Mouse (Mus musculus) thymus, adult 2 months (tissue): Measurements from ENCODE around the gene Col4a2. TPM values are rescaled to one million over a fixed set of nuclear protein-coding genes. Genes with fewer than 3 reads are reported as not detected.

Experiments used
- DNase-seq: peaks from one replicate; pipeline ENCODE4 v3.0.0; 2021
- H3K27ac ChIP-seq: fragments of 200-500 bp; 2 replicates; pipeline ENCODE4 v1.5.1; 2012; ENCODE audit warnings: low read length, control low read depth; ENCODE audit not compliant: control insufficient read depth, insufficient read depth
- H3K27me3 ChIP-seq: fragments of 200-500 bp; 2 replicates; pipeline ENCODE4 v1.6.1; 2012; ENCODE audit warnings: mild to moderate bottlenecking, low read length, moderate library complexity, mixed read lengths; ENCODE audit not compliant: control insufficient read depth, insufficient read depth
- H3K36me3 ChIP-seq: fragments of 200-500 bp; 2 replicates; pipeline ENCODE4 v1.6.1; 2012; ENCODE audit warnings: mild to moderate bottlenecking, low read length, moderate library complexity; ENCODE audit not compliant: control insufficient read depth, insufficient read depth
- H3K4me1 ChIP-seq: fragments of 200-500 bp; replicated peaks from 2 replicates; pipeline ENCODE4 v1.6.1; 2012; ENCODE audit warnings: low read length; ENCODE audit not compliant: control insufficient read depth, insufficient read depth
- H3K4me3 ChIP-seq: fragments of 200-500 bp; 2 replicates; pipeline ENCODE4 v1.5.1; 2012; ENCODE audit warnings: mild to moderate bottlenecking, low read length, control low read depth, moderate library complexity; ENCODE audit not compliant: control insufficient read depth, insufficient read depth
- CTCF ChIP-seq: fragments of 200-500 bp; IDR thresholded peaks from 2 replicates; pipeline ENCODE4 v1.5.1; 2012; ENCODE audit warnings: mild to moderate bottlenecking, control low read depth, low read length, moderate library complexity, borderline replicate concordance; ENCODE audit not compliant: control insufficient read depth, poor library complexity, insufficient read depth; ENCODE audit errors: extremely low read depth
- POLR2A ChIP-seq: fragments of 200-500 bp; IDR thresholded peaks from 2 replicates; pipeline ENCODE4 v1.6.1; 2012; ENCODE audit warnings: mild to moderate bottlenecking, low read length, control low read depth, moderate library complexity; ENCODE audit not compliant: control insufficient read depth, poor library complexity, insufficient read depth; ENCODE audit errors: extremely low read depth
- WGBS: fragments of 180-500 bp; shearing (Covaris S2); methylation state at CpG from one replicate; pipeline ENCODE4 v1.1.7; 2018; 5-methylcytosine and 5-hydroxymethylcytosine counted together
- polyA plus RNA-seq: library from polyadenylated mRNA; depleted of rRNA; stranded (reverse); fragments of >200 nt; gene quantifications from 2 replicates; pipeline ENCODE4 v1.2.3, GENCODE M21; 2012

The Col4a2 gene
- polyA plus RNA-seq, 1 experiment = 25.7 TPM

GRCm38 (mm10) chr8:11340310-11341110, 27.9 kb downstream of the Col4a2 start:
- TF ChIP-seq POLR2A (no peak), CTCF (no peak)
- 36% methylated on average over 12 of the region's 12 CpGs for WGBS
- Histone ChIP-seq H3K27me3 (no peaks in the 10 kb centered on the region), H3K4me3 (no peak overlapping the region), H3K4me1 (no peaks in the 10 kb centered on the region), H3K27ac (no peak overlapping the region), H3K36me3 (no peaks in the 10 kb centered on the region)
- no peak for DNase-seq

DNA sequence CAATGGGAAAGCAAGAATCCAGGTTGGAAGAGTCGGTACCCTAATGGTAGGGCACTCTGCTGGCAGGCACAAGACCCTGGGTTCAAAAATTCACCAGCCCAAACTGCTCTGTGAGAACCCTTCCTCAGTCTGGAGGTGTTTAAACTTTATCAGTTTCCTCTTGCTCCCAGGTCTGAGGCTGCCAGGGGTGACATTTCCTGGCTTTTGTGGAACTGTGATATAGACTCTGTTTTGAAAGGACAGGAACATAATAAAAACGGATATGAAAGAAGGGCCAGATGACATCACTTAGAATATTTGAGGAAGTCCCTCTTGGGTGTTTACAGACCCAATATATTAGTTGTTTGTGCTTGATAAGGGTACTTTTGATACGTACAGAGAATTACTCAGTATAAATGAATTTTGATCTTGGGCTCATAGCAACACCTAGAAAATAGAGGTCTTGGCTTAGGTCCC, 28.5 kb downstream of the Col4a2 start:
- H3K27ac ChIP-seq = no peak overlapping the region
- no peak for TF ChIP-seq CTCF
- no peak for TF ChIP-seq POLR2A
- 11% methylated on average over 3 of the region's 3 CpGs for WGBS

DNA sequence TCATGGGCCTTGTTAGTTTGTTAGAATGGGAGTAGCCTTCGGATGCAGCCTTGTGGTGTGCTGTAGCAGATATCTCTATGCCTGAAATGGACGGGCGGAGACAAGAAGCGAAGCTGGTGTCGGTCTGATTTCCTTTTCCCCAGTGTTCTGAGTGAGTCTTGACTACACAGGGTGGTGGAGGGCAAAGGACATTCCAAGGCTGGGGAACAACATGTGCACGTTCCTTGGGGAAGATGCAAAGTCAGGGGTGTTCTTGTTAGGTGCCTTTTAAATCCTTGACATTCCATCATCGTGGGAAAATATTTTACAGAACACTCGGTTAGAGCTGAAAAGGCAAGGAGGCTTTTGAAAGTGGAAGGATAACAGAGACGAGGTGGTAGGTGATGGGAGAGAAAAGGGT, 31.9 kb downstream of the Col4a2 start:
- DNase-seq = no peak
- H3K27me3 ChIP-seq = no peaks in the 10 kb centered on the region
- H3K27ac ChIP-seq = no peak overlapping the region
- H3K4me3 ChIP-seq = no peak overlapping the region
- no peak for TF ChIP-seq CTCF
- no peak for TF ChIP-seq POLR2A
- H3K36me3 ChIP-seq = no peaks in the 10 kb centered on the region
- no peaks in the 10 kb centered on the region for H3K4me1 ChIP-seq
- WGBS = 92% methylated on average over 9 of the region's 9 CpGs

More for the DNA sequence above, 28.5 kb downstream of the Col4a2 start:
- H3K27me3 ChIP-seq = no peaks in the 10 kb centered on the region
- no peak overlapping the region for H3K4me3 ChIP-seq
- no peak for DNase-seq
- H3K36me3 ChIP-seq = no peaks in the 10 kb centered on the region
- no peaks in the 10 kb centered on the region for H3K4me1 ChIP-seq

- no peaks in the 10 kb centered on the region for H3K27me3 ChIP-seq
- TF ChIP-seq CTCF = no peak
- TF ChIP-seq POLR2A = no peak
- no peaks in the 10 kb centered on the region for H3K4me1 ChIP-seq
- no peaks in the 10 kb centered on the region for H3K36me3 ChIP-seq
- no peak overlapping the region for H3K4me3 ChIP-seq
- H3K27ac ChIP-seq = no peak overlapping the region
- 89% methylated on average over 10 of the region's 10 CpGs for WGBS
- no peak for DNase-seq
Measured at GRCm38 (mm10) chr8:11346225-11346624, 33.6 kb downstream of the Col4a2 start.

- WGBS = 84% methylated on average over 9 of the region's 9 CpGs
Measured at GRCm38 (mm10) chr8:11347699-11348098, 35.1 kb downstream of the Col4a2 start.

DNA sequence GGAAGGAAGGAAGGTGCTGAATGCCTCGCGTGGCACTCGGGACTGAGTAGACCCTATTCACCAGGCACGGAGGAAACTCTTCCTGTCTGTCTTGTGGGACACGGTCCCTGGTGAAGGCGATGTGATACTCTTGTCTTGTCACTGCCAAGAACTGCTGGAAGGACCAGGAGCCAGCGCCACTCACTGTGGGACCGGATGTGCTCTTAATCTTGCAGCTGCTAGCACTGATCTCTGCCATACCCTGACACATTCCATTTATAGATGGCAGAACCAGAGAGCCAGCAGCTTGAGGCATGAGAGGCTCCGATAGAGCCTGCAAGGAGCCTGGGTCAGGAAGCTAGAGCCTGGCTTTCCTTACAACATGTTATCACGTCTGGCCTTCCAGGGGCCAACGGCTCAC, 36.0 kb downstream of the Col4a2 start:
- Histone ChIP-seq H3K4me1 (no peaks in the 10 kb centered on the region), H3K36me3 (no peaks in the 10 kb centered on the region), H3K27me3 (no peaks in the 10 kb centered on the region), H3K4me3 (no peak overlapping the region), H3K27ac (no peak overlapping the region)
- DNase-seq = no peak
- no peak for TF ChIP-seq POLR2A
- TF ChIP-seq CTCF = no peak
- WGBS = 78% methylated on average over 11 of the region's 11 CpGs

More at GRCm38 (mm10) chr8:11347699-11348098, 35.1 kb downstream of the Col4a2 start:
- H3K4me1 ChIP-seq = no peaks in the 10 kb centered on the region
- no peak for TF ChIP-seq POLR2A
- TF ChIP-seq CTCF = no peak
- H3K27ac ChIP-seq = no peak overlapping the region
- DNase-seq = no peak
- H3K27me3 ChIP-seq = no peaks in the 10 kb centered on the region
- no peaks in the 10 kb centered on the region for H3K36me3 ChIP-seq
- no peak overlapping the region for H3K4me3 ChIP-seq
